Mouse (Mus musculus): ENCODE results near the gene Krt87.

- TF ChIP-seq MAFK (IDR thresholded peaks at IDR 0.05; ENCODE audit: insufficient read depth, low read depth, low read length) (no peak), ZNF384 (IDR thresholded peaks at IDR 0.05; ENCODE audit: low read depth, low read length) (no peak), HCFC1 (IDR thresholded peaks at IDR 0.05; ENCODE audit: borderline replicate concordance, insufficient read depth, low read length) (no peak)
Observed at GRCm38 (mm10) chr15:101413916-101414635, 24.5 kb downstream of the Krt87 start.

Measured in ES-E14 (cell line).